Mouse (Mus musculus): ENCODE measurements around the gene Raver2.

- TF ChIP-seq CTCF (conservative IDR thresholded peaks at IDR 0.05 in 1 of 2, IDR thresholded peaks at IDR 0.05 in 1 of 2; ENCODE audit: low read depth in 2 of 2, low read length in 2 of 2) (no peak), ZNF384 (IDR thresholded peaks at IDR 0.05; ENCODE audit: low read depth, low read length) (no peak), NRF1 (IDR thresholded peaks at IDR 0.05; ENCODE audit: low read depth, low read length) (no peak), EP300 (IDR thresholded peaks at IDR 0.05; ENCODE audit: low read length) (no peak), ETS1 (conservative IDR thresholded peaks at IDR 0.05; ENCODE audit: low read depth, low read length) (no peak), UBTF (IDR thresholded peaks at IDR 0.05; ENCODE audit: low read depth, low read length) (no peak), JUND (conservative IDR thresholded peaks at IDR 0.05; ENCODE audit: low read depth, low read length) (no peak), TCF12 (IDR thresholded peaks at IDR 0.05; ENCODE audit: low read depth, low read length) (no peak), USF1 (IDR thresholded peaks at IDR 0.05; ENCODE audit: low read depth, low read length) (no peak), CHD2 (IDR thresholded peaks at IDR 0.05; ENCODE audit: low read length) (no peak)
These were observed 92.0 kb downstream of the Raver2 start for GRCm38 (mm10) chr4:101160821-101161220.
